Mouse (Mus musculus) cerebellum, adult 11 months (tissue): ENCODE measurements around the gene Vamp2.
"Not testable (repeated sequence)": the region's sequence is repeated elsewhere in the genome, so short reads cannot be mapped to it uniquely, and the experiment has no call there.

Source experiments
- DNase-seq: peaks from one replicate; pipeline ENCODE4 v3.0.0; 2022

Gene Vamp2

DNA sequence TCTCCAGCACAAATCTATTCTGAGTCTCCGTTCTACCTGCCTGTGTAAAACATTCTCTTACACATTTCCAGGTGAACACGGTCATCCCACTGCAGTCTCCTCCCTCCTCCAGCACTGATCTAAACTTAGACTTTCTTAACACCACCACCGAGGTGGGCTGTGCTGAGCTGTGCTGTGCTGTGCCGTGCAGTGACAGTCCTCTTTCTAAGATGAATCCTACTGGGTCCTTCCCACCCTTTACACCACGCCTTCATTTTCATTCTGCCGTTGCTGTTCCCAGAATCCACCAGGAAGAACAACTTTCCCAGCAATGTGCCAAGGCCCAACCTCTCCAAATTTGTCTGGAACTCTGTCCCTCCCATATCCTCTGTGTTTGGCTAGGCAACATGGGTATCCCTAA, 1.9 kb upstream of the Vamp2 start:
- no peak for DNase-seq

DNA sequence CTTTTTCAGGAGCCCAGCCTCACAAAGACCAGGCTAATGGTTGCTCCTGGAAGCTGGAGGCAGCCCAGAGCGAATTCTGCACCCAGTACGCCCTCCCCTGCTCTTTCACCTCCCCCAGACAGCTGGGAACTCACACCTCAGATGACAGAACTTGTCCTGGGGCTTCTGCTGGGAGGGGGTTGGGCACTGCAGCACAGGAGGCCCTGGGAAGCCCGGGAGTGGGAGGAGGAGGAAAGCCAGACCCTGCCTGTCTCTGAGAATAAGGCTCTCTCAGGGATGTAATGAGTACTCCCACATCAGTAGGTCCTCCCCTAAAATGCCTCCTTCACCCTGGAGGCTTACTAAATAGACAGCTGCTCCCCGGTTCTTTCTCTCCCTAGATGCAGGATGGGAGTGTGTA, 1.2 kb upstream of the Vamp2 start:
- peak; percentile 39 for DNase-seq

DNA sequence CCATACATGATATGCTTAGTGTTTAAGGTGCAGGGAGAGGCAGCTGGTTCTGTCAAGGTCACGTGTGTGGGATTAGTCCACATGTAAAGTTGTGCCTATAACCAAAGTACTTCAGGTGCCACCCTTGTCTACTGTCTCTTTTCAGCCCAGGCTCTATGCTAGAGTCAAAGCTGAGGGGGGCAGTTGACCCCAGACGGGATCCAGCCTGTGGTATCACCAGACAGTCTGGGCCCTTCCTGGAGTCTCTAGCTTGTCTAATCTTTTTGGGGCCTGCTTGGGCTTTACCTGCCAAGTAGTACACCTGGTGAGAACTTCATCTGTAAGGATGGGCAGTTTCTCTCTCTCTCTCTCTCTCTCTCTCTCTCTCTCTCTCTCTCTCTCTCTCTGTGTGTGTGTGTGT, 693 bp upstream of the Vamp2 start:
- no peak for DNase-seq

DNA sequence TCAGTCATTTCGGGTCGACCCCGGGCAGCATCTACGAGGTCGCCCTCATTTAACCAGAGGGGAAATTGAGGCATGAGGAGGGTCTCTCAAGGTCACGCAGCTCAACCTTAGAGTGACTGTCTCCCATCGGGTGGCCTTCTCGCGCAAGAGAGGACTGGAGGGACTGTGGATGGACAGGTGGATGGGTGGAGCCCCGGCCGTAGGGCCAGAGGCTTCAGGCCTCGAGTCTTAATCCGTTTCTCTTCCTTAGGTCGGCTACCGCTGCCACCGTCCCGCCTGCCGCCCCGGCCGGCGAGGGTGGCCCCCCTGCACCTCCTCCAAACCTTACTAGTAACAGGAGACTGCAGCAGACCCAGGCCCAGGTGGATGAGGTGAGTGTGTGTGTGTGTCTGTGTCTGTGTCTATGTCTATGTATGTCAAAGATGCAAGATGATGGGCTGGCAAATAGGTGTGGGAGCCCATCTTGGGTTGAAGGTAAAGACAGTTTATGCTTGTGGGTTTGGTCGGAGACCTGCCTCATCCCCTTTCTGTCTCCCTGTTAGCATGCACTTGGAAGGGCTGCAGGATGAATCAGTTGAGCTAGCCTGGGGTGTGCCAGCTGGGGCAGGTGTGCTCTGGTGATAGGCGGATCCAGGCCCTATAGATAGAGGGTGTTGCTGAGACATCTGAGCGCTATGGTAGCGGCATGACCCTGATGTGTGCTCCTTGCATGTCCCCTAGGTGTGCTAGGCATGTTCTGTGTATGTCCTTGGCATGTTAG, 746 bp downstream of the Vamp2 start:
- DNase-seq: peak; percentile 34

DNA sequence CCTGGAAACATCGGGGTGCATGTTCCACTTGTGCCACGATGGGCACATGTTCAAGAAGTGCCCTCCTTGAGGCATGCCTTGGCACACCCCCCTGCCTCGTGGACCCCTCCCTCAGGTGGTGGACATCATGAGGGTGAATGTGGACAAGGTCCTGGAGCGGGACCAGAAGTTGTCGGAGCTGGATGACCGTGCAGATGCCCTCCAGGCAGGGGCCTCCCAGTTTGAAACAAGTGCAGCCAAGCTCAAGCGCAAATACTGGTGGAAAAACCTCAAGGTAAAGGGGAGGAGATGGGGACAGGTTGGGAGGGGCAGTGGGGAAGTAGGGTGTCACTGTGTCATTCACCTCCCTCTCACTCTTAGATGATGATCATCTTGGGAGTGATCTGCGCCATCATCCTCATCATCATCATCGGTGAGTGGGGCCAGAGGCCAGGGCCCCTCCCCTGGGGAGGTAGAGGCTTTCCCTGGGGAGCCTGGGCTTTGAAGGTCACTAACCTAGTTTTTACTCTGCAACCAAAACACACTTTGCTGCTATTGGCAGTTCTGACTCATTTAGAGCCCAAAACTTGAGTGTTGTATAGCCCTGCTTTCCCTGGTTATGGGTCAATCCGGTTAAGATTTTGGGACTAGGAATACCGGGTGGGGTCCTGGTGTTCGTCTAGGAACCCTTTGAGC, 1.5 kb downstream of the Vamp2 start:
- DNase-seq: peak; percentile 55

DNA sequence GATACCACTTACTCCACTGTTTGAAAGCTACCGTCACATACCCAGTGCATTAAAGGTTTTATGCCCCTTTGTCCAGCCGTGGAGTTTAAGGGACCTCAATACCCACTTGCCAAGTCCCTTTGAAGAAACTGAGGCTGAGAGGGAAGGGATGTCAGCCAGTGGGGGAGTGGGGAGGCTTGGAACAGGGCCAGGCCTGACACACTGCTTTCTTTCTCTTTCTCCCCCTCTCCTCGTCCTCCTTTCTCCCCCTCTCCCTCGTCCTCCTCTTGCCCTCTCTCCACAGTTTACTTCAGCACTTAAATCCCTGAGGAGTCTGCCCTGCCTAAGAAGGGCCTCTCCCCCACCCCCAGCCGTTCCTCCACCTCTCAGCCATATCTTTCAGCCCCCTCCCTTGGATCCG, 2.1 kb downstream of the Vamp2 start:
- no peak for DNase-seq

DNA sequence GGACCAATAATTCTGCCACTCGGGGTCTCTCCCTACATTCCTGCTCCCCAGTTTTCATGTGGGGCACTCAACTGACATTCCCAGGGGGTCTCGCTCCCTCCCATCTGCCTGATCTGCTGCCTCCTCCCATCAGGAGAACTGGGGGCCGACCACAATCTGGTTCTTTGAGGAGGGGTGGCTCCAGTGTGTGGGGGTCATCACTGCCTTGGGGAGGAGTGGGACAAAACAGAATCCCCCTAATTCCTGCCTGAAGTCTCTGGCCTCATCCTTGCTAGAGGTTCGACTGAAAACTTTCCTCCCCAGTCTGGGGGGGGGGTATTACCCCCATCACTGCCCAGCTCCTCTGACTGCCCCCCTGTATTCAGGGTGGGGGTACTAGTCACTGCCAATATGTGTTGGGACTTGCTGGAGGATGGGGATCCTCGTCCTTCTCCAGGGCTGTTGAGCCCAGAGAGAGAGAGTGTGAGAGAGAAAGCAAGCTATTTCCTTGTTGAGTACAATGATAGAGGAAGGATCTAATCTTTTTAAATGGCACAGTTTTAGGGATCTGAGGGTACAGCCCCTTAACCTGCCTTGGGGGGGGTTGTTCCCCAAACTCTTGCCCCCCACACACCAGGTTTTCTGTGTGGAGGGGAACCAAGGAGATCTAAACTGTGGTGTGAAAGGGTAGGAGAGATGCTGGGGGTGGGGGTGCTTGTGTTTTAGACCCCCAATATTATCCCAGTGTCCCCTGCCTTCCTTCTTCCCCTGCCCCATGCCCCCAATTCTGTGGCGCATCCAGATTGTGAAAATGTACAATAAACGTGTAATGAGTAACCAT, 3.5 kb downstream of the Vamp2 start:
- DNase-seq: no peak

DNA sequence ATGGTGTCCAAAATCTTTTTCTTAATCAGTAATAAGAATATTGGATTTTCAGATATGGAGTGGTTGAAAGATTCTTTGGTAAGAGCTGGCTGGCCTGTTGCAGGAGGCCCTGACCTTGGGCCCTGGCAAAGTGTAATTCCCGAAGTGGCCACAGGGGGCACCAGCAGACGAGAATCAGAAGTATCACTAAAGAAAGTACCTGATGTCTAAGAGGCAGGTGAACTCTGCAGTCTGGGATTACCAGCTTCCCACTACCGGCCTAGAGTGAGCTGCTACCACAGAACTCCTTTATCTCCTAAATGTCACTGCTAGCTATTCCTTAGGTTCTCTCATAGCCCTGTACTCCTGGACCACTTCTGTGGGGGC, 4.1 kb downstream of the Vamp2 start:
- peak; percentile 87 for DNase-seq

DNA sequence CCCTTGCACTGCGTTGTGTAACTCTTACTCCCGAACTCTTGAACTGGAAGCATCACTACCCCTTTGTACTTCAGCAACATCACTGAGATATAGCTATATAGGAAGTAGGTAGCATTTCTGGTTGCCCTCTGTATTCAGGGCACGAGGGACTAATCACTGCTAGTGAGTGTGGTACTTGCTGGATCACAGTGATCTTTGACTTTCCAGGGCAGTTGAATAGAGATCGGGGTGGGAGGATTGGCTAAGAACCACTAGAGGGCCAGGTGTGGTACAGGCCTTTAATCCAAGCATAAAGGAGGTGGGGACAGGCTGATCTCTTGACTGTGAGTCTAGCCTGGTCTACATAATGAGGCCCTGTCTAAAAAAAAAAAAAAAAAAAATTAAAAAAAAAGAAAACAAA, 4.6 kb downstream of the Vamp2 start:
- DNase-seq: no peak

DNA sequence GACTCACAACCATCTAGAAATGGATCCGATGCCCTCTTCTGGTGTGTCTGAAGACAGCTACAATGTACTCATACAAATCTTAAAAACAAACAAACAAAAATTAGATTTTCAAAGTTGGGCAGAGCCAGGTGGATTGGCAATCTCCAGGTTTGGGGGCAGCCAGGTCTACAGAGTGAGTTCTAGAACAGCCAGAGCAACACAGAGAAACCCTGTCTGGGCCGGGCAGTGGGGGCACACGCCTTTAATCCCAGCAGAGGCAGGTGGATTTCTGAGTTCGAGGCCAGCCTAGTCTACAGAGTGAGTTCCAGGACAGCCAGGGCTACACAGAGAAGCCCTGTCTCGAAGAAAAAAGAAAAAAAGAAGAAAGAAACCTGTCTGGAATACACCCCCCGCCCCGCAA, 5.6 kb downstream of the Vamp2 start:
- DNase-seq: not testable (repeated sequence)

DNA sequence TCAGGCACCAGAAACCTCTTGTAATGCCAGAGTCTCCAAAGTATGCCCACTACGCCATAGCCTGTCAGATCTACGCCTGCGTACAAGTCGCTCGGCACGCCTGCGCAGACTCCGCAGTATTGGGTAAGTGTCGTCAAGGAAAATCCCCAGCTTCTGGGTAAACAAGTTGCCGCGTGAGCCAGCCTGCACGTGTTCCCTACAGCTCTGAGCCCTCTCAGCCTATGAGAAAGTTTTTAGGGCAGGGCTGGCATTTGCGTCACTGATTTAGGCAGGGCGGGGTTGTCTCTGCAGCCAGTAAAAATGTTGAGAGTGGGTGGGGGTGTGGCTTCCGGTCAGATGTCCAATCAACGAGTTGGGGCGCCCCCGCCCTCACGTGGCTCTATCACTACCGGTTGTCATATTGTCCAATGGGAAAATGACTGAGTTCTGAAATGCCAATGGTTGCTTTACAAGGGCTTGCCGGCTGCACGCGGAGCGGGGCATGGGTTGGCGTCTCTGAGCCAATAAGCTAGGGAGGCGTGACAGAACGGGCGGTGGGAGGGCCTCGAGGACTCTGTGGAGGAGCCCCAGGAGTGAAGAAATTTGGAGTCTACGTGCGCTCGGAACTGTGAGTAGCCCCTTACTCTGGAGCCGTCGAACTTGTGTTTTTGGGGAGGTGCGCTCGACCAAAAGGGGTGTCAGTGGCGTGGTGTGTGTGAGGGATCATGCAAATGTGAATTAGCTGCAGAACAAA, 6.6 kb downstream of the Vamp2 start, which contains the start of gene Per1:
Gene Per1 (plus strand): TSS at position 521 of the 733 bp plus-strand sequence.
- DNase-seq: peak; percentile 99

DNA sequence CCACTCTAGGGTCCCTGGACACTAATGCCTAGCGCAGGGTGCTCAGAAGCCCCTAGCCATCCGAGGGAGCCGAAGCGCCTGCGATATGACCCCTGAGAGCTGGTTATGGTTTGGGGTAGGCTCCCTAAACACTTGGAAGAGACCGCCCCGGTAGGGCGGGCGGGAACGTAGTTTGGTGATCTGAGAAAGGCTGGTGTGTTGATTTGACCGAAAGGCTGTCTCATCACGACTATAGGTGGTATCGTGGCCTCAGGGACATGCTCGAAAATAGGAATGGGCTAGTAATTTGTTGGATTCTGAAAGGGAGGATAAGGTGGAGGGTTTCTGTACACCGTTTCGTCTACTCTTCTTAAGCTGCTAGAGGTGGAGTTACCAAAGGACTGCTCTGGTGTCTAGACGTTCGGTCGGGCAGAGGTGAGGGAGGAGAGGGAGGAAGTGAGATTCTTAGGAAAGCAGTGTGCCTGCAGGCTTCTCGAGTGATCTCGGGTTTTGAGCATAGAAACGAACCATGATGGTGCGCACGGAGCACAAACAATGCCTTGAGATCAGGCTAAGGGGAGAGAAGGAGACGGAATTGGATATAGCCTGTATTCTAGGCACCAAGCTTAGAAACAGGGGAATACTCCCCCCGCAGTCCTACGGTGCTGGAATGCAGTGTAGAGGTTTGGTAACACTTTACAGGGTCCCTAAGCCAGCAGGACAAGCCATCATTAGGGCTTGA, 7.4 kb downstream of the Vamp2 start:
- DNase-seq: peak; percentile 33

DNA sequence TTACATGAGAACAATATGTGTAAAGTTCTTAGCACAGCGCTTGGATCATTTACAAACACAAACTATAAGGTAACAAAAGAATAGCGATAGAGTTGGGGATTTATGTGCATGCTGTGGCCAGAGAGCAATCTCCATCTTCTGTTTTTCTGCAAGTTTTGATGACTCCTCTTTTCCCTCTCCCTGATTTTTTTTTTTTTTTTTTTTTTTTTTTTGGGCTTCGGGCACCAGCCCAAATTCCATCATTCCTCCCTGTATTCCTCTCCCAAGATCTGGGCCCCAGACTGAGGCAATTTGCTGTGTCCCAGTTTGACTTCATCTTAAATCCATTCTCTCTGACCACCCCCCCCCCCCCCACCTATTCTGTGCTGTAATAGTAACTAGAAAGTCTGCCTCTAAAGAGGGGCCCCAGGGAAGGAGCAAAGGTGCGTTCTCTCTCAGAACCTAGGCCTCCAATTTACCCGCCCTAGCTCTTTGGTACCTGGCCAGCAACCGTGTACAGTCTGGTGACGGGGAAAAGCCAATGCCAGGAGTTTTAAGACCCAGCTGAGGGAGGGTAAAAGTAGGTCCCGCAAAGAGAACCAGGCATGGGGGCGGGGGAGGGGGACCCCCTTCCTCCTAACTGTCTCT, 8.2 kb downstream of the Vamp2 start:
- no peak for DNase-seq

DNA sequence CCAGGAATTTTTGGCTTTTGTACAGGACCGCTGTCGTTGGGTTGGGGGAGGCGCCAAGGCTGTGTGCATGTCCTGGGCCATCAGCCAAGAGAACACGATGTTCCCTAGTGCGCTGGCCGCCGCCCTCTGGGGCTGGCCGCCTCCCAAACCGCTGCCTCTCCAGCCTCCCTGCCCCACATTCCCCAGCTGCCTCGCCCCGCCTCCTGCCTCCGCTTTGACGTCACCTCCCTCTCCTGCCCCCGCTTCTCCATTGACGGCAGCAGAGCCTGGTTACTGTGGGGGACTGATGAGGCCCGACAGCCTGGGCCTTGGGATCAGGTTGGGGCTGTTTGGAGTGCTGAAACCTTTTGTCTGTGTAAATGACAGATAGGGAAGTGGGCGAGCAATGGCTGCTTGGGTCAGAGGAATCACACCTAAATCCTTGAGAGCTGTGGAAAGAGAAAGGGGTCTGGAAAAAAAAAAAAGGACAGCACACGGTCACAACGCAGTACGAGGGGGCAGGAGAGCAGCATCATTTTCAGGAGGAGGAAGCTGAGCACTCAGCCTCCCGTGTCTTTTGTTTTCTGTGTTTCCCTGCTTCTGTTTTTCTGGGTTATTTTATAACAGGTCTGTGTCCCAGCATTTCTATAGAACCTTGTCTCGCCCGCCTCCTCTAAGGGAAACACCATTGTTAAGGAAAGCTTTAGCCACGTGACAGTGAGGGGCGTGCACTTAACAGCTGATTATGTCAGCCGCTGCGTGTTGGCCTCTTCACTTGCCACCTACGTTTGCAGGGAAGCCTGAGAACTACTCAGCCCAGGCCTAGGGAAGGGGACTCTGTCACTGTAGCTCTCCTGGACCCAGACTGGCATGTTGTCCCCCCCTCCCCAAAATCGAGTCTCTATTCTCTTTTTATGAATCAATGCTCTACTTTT, 9.0 kb downstream of the Vamp2 start:
- DNase-seq: peak; percentile 87

DNA sequence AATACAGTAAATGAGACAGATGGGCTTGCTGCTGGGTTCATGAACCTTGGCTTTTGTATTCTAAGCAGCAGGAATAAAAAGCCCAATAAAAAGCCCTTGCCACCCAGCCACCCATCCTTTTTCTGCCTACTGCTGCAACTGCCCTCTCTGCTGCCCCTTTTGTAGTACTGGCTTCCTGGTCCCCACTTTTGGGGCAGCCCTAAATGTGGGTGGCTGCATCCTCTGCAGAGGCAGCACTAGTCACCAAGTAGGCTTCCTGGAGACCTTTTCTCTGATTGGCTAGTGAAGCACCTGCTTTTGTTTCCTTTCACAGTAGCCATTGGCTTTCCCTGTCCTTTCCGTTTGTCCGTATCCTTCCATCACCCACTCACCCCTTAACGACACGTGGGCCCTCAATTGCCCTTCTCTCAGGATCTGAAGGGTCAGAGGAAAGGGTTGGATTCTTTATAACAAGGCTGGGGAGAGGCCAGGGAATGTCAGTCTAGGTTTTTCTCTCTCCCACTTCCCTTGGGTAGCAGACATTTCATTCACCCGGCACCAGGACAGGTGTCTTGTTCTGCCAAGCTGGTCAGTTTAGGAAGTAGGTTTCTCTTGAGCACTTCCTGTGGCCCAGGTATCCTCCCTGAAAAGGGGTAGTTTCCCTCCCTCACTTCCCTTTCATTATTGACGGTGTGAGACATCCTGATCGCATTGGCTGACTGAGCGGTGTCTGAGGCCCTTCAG, 9.9 kb downstream of the Vamp2 start:
- DNase-seq: no peak

DNA sequence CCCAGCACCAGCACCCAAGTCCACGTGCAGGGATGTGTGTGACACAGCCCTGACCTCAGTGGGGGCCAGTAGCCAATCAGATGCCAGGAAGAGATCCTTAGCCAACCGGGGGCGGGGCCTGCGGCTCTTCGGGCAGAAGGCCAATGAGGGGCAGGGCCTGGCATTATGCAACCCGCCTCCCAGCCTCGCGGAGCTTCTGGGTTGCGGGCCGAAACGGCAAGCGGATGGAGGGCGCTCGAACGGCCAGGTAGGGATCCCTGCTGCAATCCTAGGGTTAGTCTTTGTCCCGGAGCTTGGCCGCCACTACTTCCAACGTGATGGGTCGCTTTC, 10.4 kb downstream of the Vamp2 start:
- peak; percentile 100 for DNase-seq

DNA sequence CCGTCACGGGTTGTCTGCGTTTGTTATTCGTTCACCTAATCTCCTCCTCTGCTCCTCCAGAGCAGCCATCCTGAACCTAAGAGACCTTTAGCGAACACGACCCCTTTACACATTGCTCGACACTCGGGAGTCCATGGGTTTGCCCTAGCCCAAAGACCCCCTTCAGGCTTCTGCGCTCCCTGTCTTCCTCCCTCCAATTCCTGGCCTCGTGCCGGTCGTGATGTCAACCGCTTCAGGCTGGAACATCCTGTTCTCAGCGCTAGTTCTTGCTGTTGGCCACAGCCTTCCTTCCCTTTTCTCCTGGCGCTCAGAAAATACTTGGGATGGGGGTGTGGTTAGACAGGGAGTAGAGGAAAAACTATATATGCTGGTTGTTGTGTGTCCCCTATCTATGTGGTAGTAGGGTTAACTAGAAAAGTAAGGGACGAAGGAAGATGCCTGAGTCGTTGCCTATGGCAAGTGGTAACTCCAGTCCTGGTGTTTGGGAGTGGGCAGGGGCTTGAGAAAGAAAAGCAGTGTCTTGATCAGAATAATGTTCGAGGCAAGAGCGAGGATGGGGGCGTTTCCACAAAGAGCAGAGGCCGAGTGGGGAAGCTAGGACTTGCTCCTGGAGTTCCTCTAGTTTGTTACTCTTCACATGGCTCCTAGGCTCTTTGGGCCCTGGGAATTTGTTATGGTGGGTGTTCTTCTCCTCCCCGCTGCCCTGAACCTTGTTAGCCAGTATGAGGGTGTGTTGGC, 11.1 kb downstream of the Vamp2 start:
- peak; percentile 79 for DNase-seq

DNA sequence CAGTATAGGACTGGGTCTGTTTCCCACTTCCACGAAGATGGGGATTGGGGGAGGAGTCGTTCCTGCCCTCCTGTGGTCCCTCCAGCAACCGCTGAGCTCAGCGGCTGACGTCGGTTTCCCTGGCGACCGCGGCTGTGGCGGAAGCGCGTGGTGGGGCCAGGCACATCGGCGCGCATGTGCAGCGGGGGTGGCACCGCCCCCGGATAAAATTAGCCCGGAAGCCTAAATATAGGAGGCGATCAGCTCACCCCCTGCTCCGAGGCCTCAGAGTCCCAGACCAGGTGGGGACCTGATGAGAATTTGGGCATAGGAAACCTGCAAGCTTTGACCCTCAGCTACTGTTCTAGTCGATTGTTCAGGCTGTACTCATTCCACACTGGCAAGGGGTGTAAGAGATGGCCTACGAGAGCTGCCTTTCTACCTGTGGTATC, 11.6 kb downstream of the Vamp2 start:
- DNase-seq: peak; percentile 88

DNA sequence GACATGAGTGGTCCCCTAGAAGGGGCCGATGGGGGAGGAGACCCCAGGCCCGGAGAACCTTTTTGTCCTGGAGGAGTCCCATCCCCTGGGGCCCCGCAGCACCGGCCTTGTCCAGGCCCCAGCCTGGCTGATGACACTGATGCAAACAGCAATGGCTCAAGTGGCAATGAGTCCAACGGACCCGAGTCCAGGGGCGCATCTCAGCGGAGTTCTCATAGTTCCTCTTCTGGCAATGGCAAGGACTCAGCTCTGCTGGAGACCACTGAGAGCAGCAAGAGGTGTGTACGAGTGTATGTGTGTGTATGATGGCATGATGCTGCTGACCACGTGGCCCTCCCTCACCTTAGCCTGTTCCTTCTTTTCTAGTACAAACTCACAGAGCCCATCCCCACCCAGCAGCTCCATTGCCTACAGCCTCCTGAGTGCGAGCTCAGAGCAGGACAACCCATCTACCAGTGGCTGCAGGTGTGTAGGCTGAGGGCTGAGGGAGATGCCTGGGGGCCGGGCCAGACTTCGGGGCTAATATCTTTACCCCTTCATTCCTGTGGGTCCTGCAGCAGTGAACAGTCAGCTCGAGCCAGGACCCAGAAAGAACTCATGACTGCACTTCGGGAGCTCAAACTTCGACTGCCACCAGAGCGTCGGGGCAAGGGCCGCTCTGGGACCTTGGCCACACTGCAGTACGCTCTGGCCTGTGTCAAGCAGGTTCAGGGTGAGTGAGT, 12.5 kb downstream of the Vamp2 start:
- DNase-seq: peak; percentile 54
